Mouse (Mus musculus): ENCODE results near the gene Ikzf5.

GRCm38 (mm10) chr7:131434276-131434675 is 24.0 kb upstream of the Ikzf5 start:
- TF ChIP-seq CTCF (IDR thresholded peaks at IDR 0.05; ENCODE audit: extremely low read depth, insufficient read depth, low read length) = no peak
- TF ChIP-seq POLR2A (IDR thresholded peaks at IDR 0.05; ENCODE audit: extremely low read depth, insufficient read depth, low read length) = no peak
